Mouse (Mus musculus) spleen, adult 2 months (tissue): ENCODE results near the gene Gm15097. TPM values are rescaled to one million over a fixed set of nuclear protein-coding genes. Genes with fewer than 3 reads are reported as not detected.
"Not testable (repeated sequence)": the region's sequence is repeated elsewhere in the genome, so short reads cannot be mapped to it uniquely, and the experiment has no call there.

Experiments used
- DNase-seq, 2 experiments: peaks; one replicate each; pipeline versions ENCODE4 v3.0.0 to v3.0.0-alpha.2; 2012 to 2021; ENCODE audit warnings: low spot score in 2 of 2, low read depth in 1 of 2
- H3K27ac ChIP-seq: fragments of 200-500 bp; 2 replicates; pipeline ENCODE4 v1.5.1; 2012; ENCODE audit warnings: low read length, inconsistent platforms; ENCODE audit not compliant: insufficient read depth
- H3K27me3 ChIP-seq: fragments of 200-500 bp; 2 replicates; pipeline ENCODE4 v1.6.1; 2012; ENCODE audit warnings: mild to moderate bottlenecking, moderate library complexity, low read length, inconsistent platforms; ENCODE audit not compliant: control insufficient read depth, insufficient read depth
- H3K36me3 ChIP-seq: fragments of 200-500 bp; 2 replicates; pipeline ENCODE4 v1.6.1; 2012; ENCODE audit warnings: mild to moderate bottlenecking, low read length, inconsistent platforms; ENCODE audit not compliant: control insufficient read depth, insufficient read depth
- H3K4me1 ChIP-seq: fragments of 200-500 bp; 2 replicates; pipeline ENCODE4 v1.6.1; 2011; ENCODE audit warnings: inconsistent platforms; ENCODE audit not compliant: control insufficient read depth, insufficient read depth, insufficient read length
- H3K4me3 ChIP-seq: fragments of 200-500 bp; 2 replicates; pipeline ENCODE4 v1.5.1; 2011; ENCODE audit warnings: mild to moderate bottlenecking, inconsistent platforms; ENCODE audit not compliant: insufficient read depth, insufficient read length; ENCODE audit errors: extremely low read depth
- WGBS: fragments of 180-500 bp; shearing (Covaris S2); methylation state at CpG from one replicate; pipeline ENCODE4 v1.1.7; 2018; 5-methylcytosine and 5-hydroxymethylcytosine counted together
- polyA plus RNA-seq: library from polyadenylated mRNA; depleted of rRNA; stranded (reverse); fragments of >200 nt; gene quantifications from 2 replicates; pipeline ENCODE4 v1.2.3, GENCODE M21; 2012; rRNA removed

Gene Gm15097
- not detected in 2 replicates for polyA plus RNA-seq

DNA sequence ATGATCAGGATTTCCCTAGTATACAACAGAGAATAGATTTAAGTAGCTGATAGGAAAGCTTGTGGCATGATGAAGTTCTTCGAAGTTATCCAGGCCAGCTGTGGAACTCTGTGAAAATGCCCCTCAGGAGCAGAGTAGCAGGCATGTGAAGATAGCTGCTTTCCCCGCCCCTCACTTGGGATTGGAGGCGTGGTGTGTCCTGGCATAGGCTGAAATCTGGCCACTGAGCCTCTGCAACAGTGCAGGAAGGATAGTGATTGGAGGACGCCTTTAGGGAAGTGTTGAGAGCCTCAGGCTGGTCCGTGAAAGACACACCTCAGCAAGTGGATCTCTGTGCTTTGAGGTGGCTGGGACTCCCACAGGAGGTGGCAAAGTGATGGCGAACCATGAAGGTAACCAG is at the start of gene Gm15097:
Gene Gm15097, plus strand, starts transcription at position 301 of the 400 bp plus-strand sequence.
- WGBS = no CpG with 5 or more reads among the region's 6 CpGs
- not testable (repeated sequence) for H3K36me3 ChIP-seq, DNase-seq, H3K27me3 ChIP-seq, H3K4me3 ChIP-seq, H3K27ac ChIP-seq, H3K4me1 ChIP-seq

DNA sequence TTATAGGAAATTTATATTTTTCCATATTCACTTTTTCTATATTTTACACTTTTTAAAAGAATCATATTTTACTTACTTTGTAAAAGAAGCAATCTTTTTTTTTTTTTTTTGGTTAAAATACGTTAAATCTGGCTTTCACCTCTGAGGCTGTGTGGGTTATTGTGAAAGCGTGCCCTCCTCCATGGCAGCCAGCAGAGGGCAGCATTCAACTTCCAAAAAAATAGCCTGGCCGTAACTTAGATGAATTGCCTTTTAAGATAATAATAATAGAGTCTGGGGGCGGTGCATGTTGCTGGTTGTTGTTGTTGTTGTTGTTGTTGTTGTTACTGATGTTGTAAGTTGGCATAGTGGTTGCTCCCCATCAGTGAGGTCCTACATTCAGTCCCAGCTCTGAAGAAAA is 21.4 kb upstream of the Gm15097 start:
- not testable (repeated sequence) for H3K27ac ChIP-seq, H3K4me3 ChIP-seq, H3K27me3 ChIP-seq, H3K36me3 ChIP-seq, H3K4me1 ChIP-seq, DNase-seq
- WGBS = 30% methylated on average over 4 of the region's 4 CpGs

DNA sequence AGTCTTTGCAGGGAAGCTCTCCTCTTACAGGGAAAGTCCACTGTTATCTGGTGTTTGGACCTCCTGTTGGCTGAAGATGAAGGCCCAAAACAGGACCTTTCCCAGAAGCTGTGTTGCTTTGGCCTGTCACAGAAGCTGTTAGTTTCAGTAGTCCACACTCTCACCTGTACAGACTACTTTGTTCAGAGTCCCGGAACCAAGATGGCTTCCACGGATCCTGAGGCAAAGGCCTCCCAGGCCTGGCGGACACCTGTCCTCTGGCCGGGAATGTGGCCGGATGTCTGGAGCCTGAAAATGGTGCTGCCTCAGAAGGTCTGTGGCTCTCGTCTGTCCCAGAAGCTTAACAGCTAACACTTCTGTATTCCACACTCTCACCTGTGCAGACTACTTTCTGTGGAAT is 26.9 kb downstream of the Gm15097 start:
- not testable (repeated sequence) for DNase-seq, H3K36me3 ChIP-seq, H3K4me1 ChIP-seq, H3K27ac ChIP-seq, H3K4me3 ChIP-seq, H3K27me3 ChIP-seq
- WGBS = 86% methylated on average over 6 of the region's 6 CpGs

Other genes with a start within 250 kb of the Gm15097 start
- gene Gm10439, start 189.9 kb upstream of the Gm15097 start, polyA plus RNA-seq = not detected in 2 replicates
- not detected in 2 replicates for gene Gm15091, start 157.2 kb downstream of the Gm15097 start, polyA plus RNA-seq